Mouse (Mus musculus): Measurements from ENCODE around the gene Grasp. TPM values are rescaled to one million over a fixed set of nuclear protein-coding genes. Genes with fewer than 3 reads are reported as not detected.

Grasp gene
- polyA plus RNA-seq, 1 experiment from 2014 or later, result 6.0 TPM

DNA sequence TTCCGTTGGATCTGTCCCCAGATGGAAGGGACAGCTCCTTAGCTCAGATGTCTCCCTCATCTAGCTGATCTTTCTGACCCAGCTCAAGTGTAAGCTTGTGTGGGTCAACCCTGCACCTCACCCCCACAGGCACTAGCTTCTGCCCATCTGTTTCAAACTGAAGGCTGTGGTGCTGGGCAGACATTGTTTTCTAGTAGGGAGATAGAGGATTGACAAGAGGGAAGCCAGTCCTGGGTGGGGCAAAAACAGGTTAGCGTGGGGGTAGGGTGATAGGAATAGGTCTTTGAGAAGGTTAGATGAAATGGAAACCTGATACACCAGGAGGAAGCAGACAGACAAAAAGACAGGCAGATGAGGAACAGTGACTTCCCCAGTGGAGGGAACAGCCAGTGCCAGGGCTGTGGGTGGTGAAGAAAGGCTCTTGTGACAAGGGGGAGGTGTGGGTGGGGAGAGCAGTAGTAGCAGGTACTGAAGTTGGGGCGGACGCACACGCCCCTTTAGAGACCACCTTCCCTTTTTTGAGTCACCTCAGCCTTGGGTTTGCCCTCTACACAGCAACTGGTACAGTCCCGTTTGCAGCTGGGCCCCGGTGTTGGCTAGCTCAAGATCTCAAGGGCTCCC is 32.0 kb downstream of the Grasp start:
- Histone ChIP-seq H3K9ac (no peak overlapping the region), H3K4me1 (peaks cover 27% of the 10 kb centered on the region), H3K27me3 (no peaks in the 10 kb centered on the region), H3K27ac (no peak overlapping the region), H3K4me2 (replicated peaks) (no peak overlapping the region), H3K36me3 (0 out of 2 replicates have a peak, but pooled peaks cover 6% of the 10 kb centered on the region), H3K9me3 (no peaks in the 10 kb centered on the region), H3K4me3 (no peak overlapping the region)
- ATAC-seq (ENCODE audit: low FRiP score, low read depth), result no peak
- WGBS, result 88% methylated on average over 7 of the region's 7 CpGs

DNA sequence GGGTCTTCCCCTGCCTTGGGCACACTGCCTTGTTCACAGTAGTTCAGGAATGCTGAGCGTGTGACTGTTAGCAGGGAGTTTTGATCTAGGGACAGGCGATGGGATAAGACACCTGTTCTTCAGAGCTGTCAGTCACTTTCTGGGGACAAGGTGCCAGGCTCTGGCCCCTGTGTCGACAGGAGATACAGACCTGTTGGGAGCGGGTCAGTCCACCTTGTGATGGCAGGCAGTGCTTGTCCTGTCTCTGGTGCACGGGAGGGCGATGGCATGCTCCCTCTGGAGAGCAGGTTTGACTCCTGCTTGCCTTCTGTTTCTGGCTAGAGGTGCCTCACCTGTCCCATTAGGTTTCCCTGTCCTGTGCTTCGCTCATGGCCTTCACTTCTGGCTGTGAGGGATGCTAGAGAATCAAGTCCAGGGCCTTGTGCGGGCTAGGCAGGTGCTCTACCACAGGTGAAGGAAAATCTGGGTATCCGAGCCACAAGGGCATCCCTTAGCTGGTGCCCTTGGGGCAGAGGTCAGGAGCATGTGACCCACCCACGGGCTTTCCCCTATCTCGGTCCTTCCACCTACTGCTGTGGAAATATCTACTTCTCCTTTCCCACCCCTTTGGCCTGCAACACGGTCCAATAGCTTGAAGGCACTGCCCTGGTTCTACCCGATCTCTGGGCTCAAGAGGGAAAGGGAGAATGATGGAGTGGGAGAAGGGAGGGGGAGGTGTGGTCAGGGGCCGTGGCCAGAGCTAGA is 32.6 kb downstream of the Grasp start:
- 0 out of 2 replicates have a peak, but pooled peaks cover 6% of the 10 kb centered on the region for H3K36me3 ChIP-seq
- WGBS, result 74% methylated on average over 14 of the region's 14 CpGs
- peaks cover 34% of the 10 kb centered on the region for H3K4me1 ChIP-seq
- no peak overlapping the region for H3K9ac ChIP-seq
- no peak for ATAC-seq (ENCODE audit: low FRiP score, low read depth)
- H3K27me3 ChIP-seq, result no peaks in the 10 kb centered on the region
- H3K4me2 ChIP-seq (replicated peaks), result no peak overlapping the region
- H3K9me3 ChIP-seq, result no peaks in the 10 kb centered on the region
- H3K27ac ChIP-seq, result no peak overlapping the region
- H3K4me3 ChIP-seq, result no peak overlapping the region

DNA sequence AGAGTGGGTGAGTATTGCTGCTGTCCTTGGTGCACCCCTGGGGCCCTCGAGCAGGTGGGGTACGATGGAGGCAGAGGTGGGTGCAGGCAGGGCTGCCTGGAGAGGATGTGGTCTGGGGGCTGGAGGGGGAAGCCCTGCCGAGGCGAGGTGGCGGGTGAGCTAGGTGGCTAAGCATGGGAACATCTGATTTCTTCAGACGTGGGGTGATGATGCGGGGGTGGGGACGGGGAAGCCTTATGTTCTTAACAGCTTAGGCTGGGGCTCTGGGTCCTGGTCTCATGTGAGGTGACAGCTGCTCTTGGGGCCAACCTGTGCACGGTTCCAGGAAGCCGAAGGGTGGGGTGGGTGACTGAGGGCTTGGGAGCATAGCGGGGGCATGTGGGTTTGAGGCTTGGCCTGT is 34.4 kb downstream of the Grasp start:
- no peak for ATAC-seq (ENCODE audit: low FRiP score, low read depth)
- Histone ChIP-seq H3K4me3 (no peak overlapping the region), H3K27me3 (no peaks in the 10 kb centered on the region), H3K9me3 (no peaks in the 10 kb centered on the region), H3K27ac (no peak overlapping the region), H3K9ac (no peak overlapping the region), H3K4me1 (peaks cover 43% of the 10 kb centered on the region), H3K36me3 (0 out of 2 replicates have a peak, but pooled peaks cover 6% of the 10 kb centered on the region), H3K4me2 (replicated peaks) (no peak overlapping the region)
- 84% methylated on average over 11 of the region's 11 CpGs for WGBS

DNA sequence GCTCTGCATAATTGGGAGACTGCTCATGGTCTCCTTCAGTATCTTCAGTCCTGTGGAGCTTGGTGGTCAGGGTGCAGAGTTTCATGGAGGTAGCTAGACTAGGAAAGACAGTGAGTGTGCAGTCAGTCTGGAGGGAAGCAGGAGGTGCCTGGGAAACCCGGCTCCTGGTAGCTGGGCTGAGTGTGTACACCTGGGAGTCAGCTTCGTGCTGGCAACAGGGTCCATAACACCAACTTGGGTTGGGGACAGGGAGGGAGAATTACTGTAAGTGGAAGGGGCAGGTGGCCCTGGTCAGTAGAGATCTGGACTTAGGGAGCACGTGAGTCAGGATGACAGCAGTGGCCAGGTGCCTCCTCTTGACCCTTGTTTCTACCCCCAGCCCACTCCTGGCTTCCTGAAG is 35.9 kb downstream of the Grasp start:
- no peak overlapping the region for H3K9ac ChIP-seq
- peaks cover 31% of the 10 kb centered on the region for H3K4me1 ChIP-seq
- no peak overlapping the region for H3K4me3 ChIP-seq
- H3K27ac ChIP-seq, result no peak overlapping the region
- no peaks in the 10 kb centered on the region for H3K9me3 ChIP-seq
- H3K4me2 ChIP-seq (replicated peaks), result no peak overlapping the region
- 83% methylated on average over 3 of the region's 3 CpGs for WGBS
- ATAC-seq (ENCODE audit: low FRiP score, low read depth), result no peak
- H3K27me3 ChIP-seq, result no peaks in the 10 kb centered on the region
- H3K36me3 ChIP-seq, result 0 out of 2 replicates have a peak, but pooled peaks cover 6% of the 10 kb centered on the region

DNA sequence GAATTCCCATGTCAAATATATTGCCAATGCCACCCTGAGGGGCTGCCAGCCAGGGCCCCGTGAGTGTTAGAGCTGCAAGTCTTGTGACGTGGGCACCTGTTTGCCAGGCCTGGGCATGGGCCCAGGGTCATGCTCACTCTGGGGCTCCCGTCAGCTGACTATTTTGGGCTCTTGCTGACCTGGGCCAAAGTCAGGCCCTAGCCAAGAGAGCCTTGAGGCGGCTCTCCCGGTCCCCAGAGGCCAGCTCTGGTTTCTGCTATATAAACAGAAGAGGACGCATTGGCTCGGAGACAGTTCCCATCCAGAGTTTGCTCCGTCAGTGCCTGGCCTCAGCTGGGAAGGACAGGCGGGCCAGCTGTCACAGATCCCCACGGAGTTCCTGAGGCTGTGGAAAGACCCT is 36.4 kb downstream of the Grasp start:
- Histone ChIP-seq H3K4me3 (no peak overlapping the region), H3K9me3 (no peaks in the 10 kb centered on the region), H3K4me2 (replicated peaks) (peak overlapping the region; percentile 7; the same call in 1 of the 2 replicates), H3K4me1 (peaks cover 32% of the 10 kb centered on the region), H3K36me3 (0 out of 2 replicates have a peak, but pooled peaks cover 6% of the 10 kb centered on the region), H3K27me3 (0 out of 2 replicates have a peak, but pooled peaks cover under 1% of the 10 kb centered on the region), H3K9ac (no peak overlapping the region), H3K27ac (peak overlapping the region; percentile 93)
- no peak for ATAC-seq (ENCODE audit: low FRiP score, low read depth)
- 56% methylated on average over 10 of the region's 10 CpGs for WGBS

DNA sequence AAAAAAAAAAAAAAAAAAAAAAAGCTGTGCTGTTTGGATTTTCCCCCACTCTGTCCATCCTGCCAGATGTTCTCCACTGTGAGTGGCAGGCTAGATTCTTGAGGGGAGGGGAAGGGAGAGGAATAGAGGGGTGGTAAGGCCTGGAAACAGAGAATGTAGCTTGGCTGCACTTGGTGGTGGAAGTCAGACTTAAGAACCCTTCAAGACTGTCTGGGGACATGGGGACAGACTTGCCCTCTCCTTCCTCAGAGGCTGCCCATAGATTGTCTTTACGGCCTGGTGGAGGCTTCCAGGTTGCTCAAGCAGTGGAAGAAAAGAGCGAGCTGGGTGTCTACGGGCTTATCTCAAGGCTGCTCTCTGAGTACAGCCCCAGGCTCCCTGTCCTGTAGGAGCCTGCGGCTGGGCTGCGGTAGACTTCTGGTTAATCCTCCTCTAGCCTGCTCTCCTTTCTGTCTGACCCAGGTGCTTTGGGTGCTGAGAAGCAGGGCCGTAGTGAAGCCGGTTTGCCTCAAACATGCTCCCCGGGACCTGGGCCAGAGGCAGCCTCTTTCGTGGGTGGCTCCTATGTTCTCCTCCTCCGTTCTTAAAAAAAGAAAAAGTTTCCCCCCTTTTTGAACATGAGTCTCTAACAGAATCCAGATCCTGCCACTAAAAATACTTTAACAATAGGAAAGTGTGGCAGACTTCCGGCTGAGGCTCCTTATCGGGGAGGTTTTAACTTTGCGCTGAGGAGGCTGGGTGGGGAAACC is 37.1 kb downstream of the Grasp start:
- peak overlapping the region; percentile 57 for H3K9ac ChIP-seq
- H3K9me3 ChIP-seq, result no peaks in the 10 kb centered on the region
- 41% methylated on average over 13 of the region's 13 CpGs for WGBS
- ATAC-seq (ENCODE audit: low FRiP score, low read depth), result peak; percentile 29; the same call in 1 of the 2 replicates
- H3K27ac ChIP-seq, result peak overlapping the region; percentile 93
- peaks cover 3% of the 10 kb centered on the region; the same call in 1 of the 2 replicates for H3K27me3 ChIP-seq
- peaks cover 39% of the 10 kb centered on the region for H3K4me1 ChIP-seq
- H3K4me2 ChIP-seq (replicated peaks), result peak overlapping the region; percentile 42
- 0 out of 2 replicates have a peak, but pooled peaks cover 6% of the 10 kb centered on the region for H3K36me3 ChIP-seq
- H3K4me3 ChIP-seq, result no peak overlapping the region

DNA sequence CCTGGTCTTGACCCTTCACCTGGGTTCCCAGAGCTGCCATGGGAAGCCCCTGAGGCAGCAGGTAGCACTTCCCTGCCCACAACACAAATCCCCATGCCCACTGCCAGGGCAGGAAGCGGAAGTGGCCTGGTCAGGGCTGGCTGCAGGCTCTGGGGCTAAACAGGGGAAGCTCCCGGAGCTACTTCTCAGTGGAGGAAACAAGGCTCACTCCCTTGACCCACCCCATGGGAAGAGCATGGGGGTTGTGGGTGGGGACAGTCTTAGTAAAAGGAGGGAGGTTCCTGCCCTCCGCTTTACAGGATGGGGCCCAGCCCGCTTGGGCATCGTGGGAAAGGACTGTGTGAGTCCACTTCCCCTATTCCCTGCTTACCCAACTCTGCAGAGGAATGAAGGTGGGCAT is 38.5 kb downstream of the Grasp start:
- H3K27me3 ChIP-seq, result peaks cover 3% of the 10 kb centered on the region; the same call in 1 of the 2 replicates
- H3K4me1 ChIP-seq, result peaks cover 48% of the 10 kb centered on the region
- H3K4me2 ChIP-seq (replicated peaks), result no peak overlapping the region
- H3K4me3 ChIP-seq, result no peak overlapping the region
- no peak overlapping the region for H3K9ac ChIP-seq
- 0 out of 2 replicates have a peak, but pooled peaks cover 6% of the 10 kb centered on the region for H3K36me3 ChIP-seq
- ATAC-seq (ENCODE audit: low FRiP score, low read depth), result no peak
- no peak overlapping the region for H3K27ac ChIP-seq
- 65% methylated on average over 5 of the region's 5 CpGs for WGBS
- no peaks in the 10 kb centered on the region for H3K9me3 ChIP-seq

DNA sequence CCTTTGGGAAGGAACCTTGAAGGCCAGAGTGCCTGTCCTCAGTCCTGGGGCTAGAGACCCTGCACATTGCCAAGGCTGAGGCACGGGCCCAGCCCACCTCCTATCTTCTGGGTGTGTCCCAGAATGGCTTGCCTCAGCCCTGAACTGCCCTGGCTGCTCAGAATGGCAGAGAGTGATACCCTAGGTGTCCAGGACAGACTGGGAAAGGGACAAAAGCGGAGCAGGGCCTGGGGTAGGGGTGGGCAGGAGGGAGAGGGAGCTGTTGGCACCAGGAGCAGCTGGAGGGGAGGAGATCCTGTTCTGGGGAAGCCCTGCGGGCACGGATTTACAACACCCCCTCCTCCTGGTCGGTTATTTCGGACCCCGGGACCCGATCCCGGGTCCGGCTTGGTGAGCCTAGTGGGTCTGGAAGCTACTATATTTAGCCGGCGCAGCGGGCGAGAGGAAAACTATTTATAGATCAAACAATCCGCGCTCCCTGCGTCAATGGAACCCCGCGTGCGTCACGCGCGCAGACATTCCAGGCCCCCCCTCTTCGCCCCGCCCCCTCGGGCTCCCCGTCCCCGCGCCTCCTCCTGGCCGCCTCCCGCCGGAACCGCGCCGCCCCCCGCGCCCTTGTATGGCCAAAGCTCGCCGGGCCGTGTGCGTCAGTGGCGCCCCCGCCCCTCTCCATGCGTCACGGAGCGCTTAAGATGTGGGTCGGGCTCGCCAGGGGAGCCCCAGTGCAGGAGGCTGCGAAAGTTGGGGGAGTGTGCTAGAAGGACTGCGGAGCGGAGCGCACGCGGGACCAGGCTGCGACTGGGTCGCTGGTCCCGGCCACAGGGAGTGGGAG is 42.4 kb downstream of the Grasp start:
- Histone ChIP-seq H3K36me3 (peaks cover 18% of the 10 kb centered on the region), H3K9me3 (no peaks in the 10 kb centered on the region), H3K9ac (peak overlapping the region; percentile 67), H3K27me3 (peaks cover 16% of the 10 kb centered on the region), H3K4me3 (peak overlapping the region; percentile 48), H3K4me1 (peaks cover 40% of the 10 kb centered on the region), H3K27ac (peak overlapping the region; percentile 70; the same call in 1 of the 2 replicates), H3K4me2 (replicated peaks) (peak overlapping the region; percentile 85)
- WGBS, result 1% methylated on average over 57 of the region's 57 CpGs
- peak; percentile 92 for ATAC-seq (ENCODE audit: low FRiP score, low read depth)

DNA sequence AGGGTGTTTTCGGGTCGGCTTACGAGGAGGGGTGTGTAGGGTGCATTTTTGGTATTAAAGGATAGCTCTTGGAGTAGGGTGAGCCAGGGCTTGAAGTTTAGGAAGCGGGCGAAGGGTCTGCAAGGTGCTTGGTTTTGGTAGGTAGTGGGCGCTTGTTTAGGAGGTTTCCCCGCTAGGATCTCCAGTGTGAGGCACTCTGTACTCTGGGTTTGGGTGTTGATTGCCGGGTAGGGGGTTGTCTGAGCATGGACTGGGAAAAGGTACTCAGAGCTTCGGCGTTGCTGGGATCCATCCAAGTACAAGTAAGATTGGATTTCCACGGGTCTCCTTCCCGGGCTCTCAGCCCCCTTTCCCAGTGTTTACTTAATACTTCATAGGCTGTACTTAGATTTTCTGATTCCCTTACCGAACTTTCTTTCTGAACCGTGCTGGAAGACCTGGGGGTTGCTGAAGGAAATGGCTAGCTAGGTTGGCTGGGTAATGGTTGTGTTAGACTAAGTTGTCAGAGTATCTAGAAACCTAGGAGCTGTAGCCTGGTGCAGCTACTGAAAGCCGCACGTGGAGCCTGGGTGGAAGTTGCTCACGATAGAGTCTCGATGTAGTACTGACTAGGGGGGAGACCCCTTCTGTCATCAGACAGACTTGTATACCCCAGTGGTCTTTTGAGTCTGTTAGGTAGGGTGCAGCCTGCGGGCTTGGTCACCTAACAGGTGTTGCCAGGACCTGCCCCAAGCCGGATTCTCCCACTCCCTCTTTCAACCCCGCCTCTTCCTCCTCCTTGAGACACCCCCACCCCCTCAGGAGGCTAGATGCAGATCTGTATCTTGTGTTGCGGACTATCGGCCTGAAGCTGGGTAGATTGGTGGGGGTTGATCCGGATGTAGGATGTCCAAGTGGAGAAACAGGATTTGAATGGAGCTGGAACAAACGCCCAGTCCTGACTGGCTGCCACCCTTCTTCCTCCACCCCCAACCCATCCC is 43.4 kb downstream of the Grasp start:
- peak; percentile 16; the same call in 1 of the 2 replicates for ATAC-seq (ENCODE audit: low FRiP score, low read depth)
- peaks cover 31% of the 10 kb centered on the region for H3K4me1 ChIP-seq
- peak overlapping the region; percentile 85 for H3K4me2 ChIP-seq (replicated peaks)
- peaks cover 28% of the 10 kb centered on the region for H3K36me3 ChIP-seq
- peaks cover 16% of the 10 kb centered on the region for H3K27me3 ChIP-seq
- H3K9ac ChIP-seq, result peak overlapping the region; percentile 67
- H3K27ac ChIP-seq, result peak overlapping the region; percentile 59; the same call in 1 of the 2 replicates
- no peaks in the 10 kb centered on the region for H3K9me3 ChIP-seq
- peak overlapping the region; percentile 48 for H3K4me3 ChIP-seq
- WGBS, result 3% methylated on average over 25 of the region's 25 CpGs

DNA sequence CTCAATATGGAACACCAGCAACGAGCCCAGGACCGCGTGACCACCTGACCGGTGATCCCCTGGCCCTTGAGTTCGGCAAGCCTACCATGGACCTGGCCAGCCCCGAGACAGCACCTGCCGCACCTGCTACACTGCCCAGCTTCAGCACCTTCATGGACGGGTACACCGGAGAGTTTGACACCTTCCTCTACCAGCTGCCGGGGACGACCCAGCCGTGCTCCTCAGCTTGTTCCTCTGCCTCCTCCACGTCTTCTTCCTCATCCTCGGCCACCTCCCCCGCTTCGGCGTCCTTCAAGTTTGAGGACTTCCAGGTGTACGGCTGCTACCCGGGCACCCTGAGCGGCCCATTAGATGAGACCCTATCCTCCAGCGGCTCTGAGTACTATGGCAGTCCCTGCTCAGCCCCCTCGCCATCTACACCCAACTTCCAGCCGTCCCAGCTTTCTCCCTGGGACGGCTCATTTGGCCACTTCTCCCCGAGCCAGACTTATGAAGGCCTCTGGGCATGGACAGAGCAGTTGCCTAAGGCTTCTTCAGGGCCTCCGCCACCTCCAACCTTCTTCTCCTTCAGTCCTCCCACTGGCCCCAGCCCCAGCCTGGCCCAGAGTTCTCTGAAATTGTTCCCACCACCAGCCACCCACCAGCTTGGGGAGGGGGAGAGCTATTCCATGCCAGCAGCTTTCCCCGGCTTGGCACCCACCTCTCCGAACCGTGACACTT is 46.3 kb downstream of the Grasp start:
- no peak overlapping the region for H3K27ac ChIP-seq
- H3K4me3 ChIP-seq, result no peak overlapping the region
- peaks cover 53% of the 10 kb centered on the region for H3K36me3 ChIP-seq
- no peak for ATAC-seq (ENCODE audit: low FRiP score, low read depth)
- 89% methylated on average over 29 of the region's 29 CpGs for WGBS
- H3K9ac ChIP-seq, result no peak overlapping the region
- H3K4me2 ChIP-seq (replicated peaks), result no peak overlapping the region
- no peaks in the 10 kb centered on the region for H3K9me3 ChIP-seq
- H3K27me3 ChIP-seq, result peaks cover 16% of the 10 kb centered on the region
- peaks cover 24% of the 10 kb centered on the region for H3K4me1 ChIP-seq

Measured in limb, embryonic 13.5 days (tissue).